Mouse (Mus musculus): ENCODE data around the gene Gm5475.

- no peak for TF ChIP-seq FOSL1 (IDR thresholded peaks at IDR 0.05; ENCODE audit: insufficient read depth, low read length, poor library complexity, severe bottlenecking)
- TF ChIP-seq USF1 (IDR thresholded peaks at IDR 0.05; ENCODE audit: low read depth), result no peak
Observed at GRCm38 (mm10) chr15:100422899-100423860, 1.2 kb downstream of the Gm5475 start.

Data from C2C12 (cell line).